Mouse (Mus musculus) hematopoietic multipotent progenitor cell, adult 10-12 weeks (in vitro differentiated cells): Measurements from ENCODE around the gene Sae1. TPM values are rescaled to one million over a fixed set of nuclear protein-coding genes. Genes with fewer than 3 reads are reported as not detected.

Experiments
- polyA plus RNA-seq: library from polyadenylated mRNA; stranded (reverse); fragments of >175 nt; gene quantifications from 2 replicates; pipeline ENCODE4 v1.2.3, GENCODE M21; 2012; ENCODE audit warnings: low replicate concordance

The Sae1 gene
- polyA plus RNA-seq, result 13.9 and 16.1 TPM in 2 replicates

DNA sequence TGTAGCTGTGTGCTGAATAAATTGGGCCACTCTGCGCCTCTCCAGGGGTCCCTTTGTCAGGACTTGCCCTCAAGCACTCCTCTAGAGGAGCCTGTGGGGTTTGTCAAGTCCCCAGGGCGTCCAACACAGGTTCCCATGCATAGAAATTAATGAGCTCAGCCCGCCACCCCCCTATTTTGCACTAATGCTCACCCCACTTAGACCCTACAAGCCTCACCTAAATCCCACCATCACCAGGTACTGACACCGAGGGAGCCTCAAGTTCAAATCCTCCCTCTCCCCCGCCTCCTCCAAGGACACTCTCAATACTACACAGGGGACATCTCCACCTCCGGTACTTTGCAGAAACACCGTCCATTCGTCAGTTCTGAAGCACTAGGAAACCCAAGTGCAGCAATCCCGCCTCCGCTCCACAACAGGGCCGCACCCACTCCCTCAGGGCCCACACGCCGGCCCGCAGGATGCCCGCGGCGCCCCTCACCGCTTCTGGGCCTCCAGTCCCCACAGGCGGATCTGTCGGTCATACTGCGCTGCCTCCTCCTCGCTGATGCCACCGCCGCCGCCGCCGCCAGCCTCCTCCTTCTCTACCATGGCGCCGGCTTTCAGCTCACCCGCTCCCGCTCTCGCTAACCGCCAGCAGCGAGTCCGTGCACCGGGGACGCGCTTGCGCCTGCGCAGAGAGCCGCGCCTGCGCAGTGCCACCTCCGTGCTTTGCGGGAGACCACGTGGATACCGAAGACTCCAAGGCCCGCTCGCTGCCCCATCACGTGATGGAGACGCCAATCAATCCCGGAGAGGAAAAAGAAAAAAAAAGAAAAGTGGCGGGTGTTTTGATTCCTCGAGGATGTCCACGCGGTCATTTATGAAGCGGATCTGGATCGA, at the start of gene Sae1:
Sae1 (minus strand) TSS at position 647 of the 882 bp plus-strand sequence.

DNA sequence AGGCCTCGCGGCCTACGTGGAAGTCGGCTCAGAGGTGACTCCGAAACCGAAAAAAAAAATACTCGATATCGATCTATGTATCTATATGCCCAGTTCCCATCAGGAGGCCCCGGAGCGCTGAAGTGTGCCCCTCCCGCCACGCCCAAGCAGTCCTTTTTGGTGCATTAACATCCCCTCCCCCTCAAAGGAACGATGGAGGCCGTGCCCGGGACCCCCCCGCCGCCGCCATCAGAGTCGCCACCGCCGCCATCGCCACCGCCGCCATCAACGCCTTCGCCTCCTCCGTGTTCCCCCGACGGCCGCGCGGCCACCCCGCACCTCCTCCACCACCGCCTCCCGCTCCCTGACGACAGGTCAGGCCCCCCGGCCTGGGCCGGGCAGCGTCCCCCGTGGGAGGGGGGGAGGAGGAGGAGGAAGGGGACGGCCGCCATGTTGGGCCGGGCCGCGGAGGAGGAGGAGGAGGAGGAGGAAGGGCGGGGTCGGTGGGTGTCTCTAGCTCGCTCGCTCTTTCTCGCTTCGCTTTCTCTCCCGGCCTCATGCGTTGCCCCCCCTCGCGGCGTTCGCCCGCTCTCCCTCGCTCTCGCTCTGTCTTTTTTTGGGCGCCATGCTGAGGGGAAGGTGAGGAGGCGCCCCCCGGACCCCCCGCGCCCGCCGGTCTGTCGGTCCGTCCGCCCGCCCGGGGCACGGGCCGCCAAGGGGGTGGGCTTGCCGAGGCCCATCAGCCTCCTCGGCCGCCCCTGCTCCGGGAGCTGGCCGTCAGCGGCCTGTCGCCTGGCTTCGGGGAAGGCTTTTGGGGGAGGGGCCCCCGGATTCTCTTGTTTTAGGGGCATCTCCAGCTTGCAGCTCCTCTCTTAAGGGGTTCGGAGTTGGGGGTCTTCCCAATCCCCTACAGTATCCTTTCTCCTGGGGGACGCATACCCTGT, 13.3 kb upstream of the Sae1 start, which contains the start of gene Zc3h4:
Zc3h4 (plus strand) TSS at position 222 of the 923 bp plus-strand sequence.

DNA sequence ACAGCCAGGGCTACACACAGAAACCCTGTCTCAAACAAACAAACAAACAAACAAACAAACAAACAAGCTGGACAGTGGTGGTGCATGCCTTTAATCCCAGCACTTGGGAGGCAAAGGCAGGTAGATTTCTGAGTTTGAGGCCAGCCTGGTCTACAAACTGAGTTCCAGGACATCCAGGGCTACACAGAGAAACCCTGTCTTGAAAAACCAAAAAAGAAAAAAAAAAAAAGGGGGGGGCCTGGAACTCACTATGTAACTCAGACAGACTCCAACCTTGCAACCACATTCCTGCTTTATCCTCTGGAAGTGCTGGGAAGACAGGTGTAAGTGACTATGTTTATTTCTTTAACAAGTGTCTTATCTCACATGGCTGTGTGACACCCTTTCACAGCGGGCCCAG, 79.5 kb downstream of the Sae1 start, which contains the start of gene Bbc3:
Bbc3 (plus strand) TSS at position 301 of the 400 bp plus-strand sequence.

DNA sequence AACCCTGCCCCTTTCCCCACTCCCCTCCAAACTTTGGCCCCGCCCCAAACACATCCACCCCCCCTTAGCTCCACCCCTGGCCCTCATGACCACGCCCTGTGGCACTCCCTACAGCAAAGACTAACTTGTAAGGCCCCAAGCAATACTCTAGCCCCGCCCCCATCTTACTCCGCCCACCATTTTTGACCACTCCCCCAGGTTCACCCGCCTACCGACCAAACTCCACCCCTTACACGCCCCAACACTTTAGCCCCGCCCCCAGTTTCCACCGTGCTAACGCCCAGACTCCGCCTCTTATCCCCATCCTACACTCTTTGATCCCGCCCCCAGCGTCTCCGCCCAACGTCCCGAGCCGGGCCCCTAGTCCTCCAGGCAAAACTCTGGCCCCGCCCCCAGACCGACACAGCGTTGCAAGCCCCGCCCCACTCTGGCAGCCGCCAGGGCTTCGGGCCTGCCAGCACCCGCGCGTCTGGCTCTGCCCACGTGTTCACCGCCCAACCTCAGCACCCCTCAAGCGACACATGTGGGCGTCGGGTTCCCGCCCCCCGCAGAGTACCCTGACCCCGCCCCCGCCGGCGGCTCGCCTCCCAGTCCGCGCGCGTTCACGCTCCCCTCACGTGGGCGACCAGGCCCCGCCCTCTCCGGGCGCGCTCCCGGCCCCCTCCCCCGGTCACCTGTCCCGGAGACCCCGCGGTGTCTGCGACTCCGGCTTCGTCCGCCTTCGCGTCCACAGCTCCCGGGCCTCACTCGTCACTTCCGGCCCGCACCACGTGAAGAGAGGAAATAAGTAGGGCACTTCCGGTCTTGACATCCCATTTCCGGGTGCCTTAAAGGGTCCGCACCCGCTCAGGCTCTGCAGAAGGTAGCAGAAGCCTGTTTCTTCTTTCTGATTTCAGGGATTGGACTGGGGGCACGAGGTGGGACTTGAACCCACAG, 101.3 kb downstream of the Sae1 start, which contains the start of gene Ccdc9:
Ccdc9 (minus strand) TSS at position 770 of the 936 bp plus-strand sequence.

DNA sequence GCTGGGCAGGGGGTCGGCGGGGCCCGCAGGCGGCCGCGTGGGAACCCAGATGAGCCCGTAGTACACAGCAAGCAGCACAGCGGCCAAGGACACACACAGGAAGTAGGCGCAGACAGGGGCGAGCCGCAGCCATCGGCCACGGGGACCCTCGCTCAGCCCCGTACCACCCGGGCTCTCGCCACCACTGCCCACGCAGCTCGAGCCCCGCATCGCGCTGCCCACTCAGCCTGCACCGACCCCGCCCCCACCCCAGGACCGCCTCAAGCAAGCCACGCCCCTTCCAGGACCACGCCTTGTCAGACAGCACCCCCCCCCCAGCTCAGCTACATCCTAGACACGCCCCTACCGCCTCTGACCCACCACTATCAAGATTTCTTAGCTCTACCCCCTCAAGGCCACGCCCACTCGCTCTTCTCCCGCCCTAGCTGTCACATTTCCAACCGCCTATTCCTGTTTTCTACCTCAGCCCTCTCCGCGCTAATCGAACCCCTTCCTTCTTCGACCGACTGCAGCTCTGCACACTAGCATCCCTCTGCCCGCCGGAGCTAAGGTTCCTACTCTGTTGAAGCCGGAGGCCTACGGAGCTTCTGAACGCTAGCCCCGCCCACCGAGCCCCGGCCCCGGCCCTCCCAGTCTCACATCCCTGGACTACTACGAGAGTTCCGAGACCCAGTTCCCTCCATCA, 114.4 kb downstream of the Sae1 start, which contains the start of gene Inafm1:
Inafm1 (minus strand) TSS at position 537 of the 685 bp plus-strand sequence.

Other genes with a start within 250 kb of the Sae1 start
- gene Meis3, start 212.7 kb downstream of the Sae1 start, polyA plus RNA-seq, result 18.3 and 26.2 TPM in 2 replicates
- gene Dhx34, start 165.8 kb downstream of the Sae1 start, polyA plus RNA-seq, result 48.5 and 105 TPM in 2 replicates
- 0.54 and 0.97 TPM in 2 replicates for gene C5ar2, start 143.7 kb downstream of the Sae1 start, polyA plus RNA-seq
- gene C5ar1, start 128.3 kb downstream of the Sae1 start, polyA plus RNA-seq, result 7.8 and 14.0 TPM in 2 replicates
- 28.8 and 82.8 TPM in 2 replicates for gene Inafm1, start 114.2 kb downstream of the Sae1 start, polyA plus RNA-seq
- 99.7 and 173 TPM in 2 replicates for gene Ccdc9, start 101.0 kb downstream of the Sae1 start, polyA plus RNA-seq
- gene Bbc3, start 79.4 kb downstream of the Sae1 start, polyA plus RNA-seq, result 52.3 and 259 TPM in 2 replicates
- gene Zc3h4, start 13.1 kb upstream of the Sae1 start, polyA plus RNA-seq, result 164 and 303 TPM in 2 replicates
- 111 and 173 TPM in 2 replicates for gene Tmem160, start 65.0 kb upstream of the Sae1 start, polyA plus RNA-seq
- not detected in 2 replicates for gene Npas1, start 89.9 kb upstream of the Sae1 start, polyA plus RNA-seq
- gene Arhgap35, start 227.2 kb upstream of the Sae1 start, polyA plus RNA-seq, result 1.6 and 5.7 TPM in 2 replicates